Mouse (Mus musculus) E14TG2a.4 (cell line): ENCODE data around the gene Rbpms2.

Experiments
- CTCF ChIP-seq: conservative IDR thresholded peaks from 2 replicates; pipeline ENCODE4 v1.5.1; 2014; ENCODE audit warnings: low read length
- NANOG ChIP-seq: IDR thresholded peaks from 2 replicates; pipeline ENCODE4 v1.6.1; 2014; ENCODE audit warnings: borderline replicate concordance, low read length, mixed read lengths

DNA sequence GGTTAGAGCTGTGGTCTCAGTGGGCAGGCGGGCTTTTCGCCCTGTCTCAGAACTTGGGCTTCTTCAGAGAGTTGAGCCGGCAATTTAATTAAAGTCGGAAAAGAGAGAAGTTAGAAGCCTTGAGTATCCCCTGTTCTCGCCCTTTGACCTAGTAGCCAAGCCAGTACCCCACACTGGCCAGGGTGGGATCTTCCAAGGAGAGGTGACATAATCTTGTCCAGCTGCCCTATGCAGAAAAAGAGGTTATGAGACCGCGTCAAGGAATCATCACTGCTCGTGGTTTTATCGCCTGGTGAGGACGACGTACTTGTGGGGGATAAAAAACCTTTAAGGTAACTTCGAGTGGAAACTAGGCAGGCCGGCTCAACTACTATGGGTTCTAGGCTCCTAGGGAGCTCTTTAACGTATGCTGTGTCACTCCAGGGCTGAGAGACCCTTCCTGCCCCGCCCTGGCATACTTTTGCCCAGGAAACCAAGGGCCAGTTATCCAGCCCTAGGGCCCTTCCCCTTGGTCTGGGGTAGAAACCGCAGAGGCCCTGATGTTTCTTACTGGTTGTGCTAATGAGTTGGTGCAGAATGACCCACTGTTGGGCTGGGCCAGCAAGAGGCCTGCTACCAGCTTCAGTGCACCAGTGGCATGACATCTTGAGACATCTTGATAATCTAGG, 2.0 kb downstream of the Rbpms2 start:
- TF ChIP-seq CTCF (no peak), NANOG (no peak)
